Mouse (Mus musculus) ES-CJ7 (cell line): ENCODE measurements around the gene Pwwp2b.
A peak's percentile ranks its signal among the peaks of the same experiment; 100 is the strongest.

Experiments used
- DNase-seq: peaks from one replicate; pipeline ENCODE4 v3.0.0; 2011; ENCODE audit warnings: low read depth, low spot score

Pwwp2b gene

GRCm38 (mm10) chr7:139247881-139248614 is at the start of gene Pwwp2b:
Gene Pwwp2b (plus strand): TSS chr7:139248482.
- peak; percentile 38 for DNase-seq

GRCm38 (mm10) chr7:139200108-139200507 is 48.2 kb upstream of the Pwwp2b start:
- peak; percentile 82 for DNase-seq

- DNase-seq = no peak
Measured at GRCm38 (mm10) chr7:139201209-139201608, 47.1 kb upstream of the Pwwp2b start.

GRCm38 (mm10) chr7:139208023-139208772 is 40.1 kb upstream of the Pwwp2b start:
- peak; percentile 79 for DNase-seq

GRCm38 (mm10) chr7:139208773-139209095 is 39.5 kb upstream of the Pwwp2b start:
- DNase-seq = no peak

GRCm38 (mm10) chr7:139211761-139212160 is 36.5 kb upstream of the Pwwp2b start:
- no peak for DNase-seq

GRCm38 (mm10) chr7:139212754-139213745 is 35.2 kb upstream of the Pwwp2b start, which contains the start of the genes Lrrc27 and Stk32c:
Gene Lrrc27 (plus strand): TSS chr7:139212988.
Gene Stk32c (minus strand): TSS chr7:139213307.
- DNase-seq = peak; percentile 100

- DNase-seq = no peak
Measured at GRCm38 (mm10) chr7:139213751-139214150, 34.5 kb upstream of the Pwwp2b start.

GRCm38 (mm10) chr7:139214160-139214559 is 34.1 kb upstream of the Pwwp2b start:
- DNase-seq = no peak

- DNase-seq = no peak
Measured at GRCm38 (mm10) chr7:139214596-139215340, 33.5 kb upstream of the Pwwp2b start.

GRCm38 (mm10) chr7:139215516-139215915 is 32.8 kb upstream of the Pwwp2b start:
- DNase-seq = no peak

- DNase-seq = no peak
Measured at GRCm38 (mm10) chr7:139215946-139216345, 32.3 kb upstream of the Pwwp2b start.

GRCm38 (mm10) chr7:139216464-139216863 is 31.8 kb upstream of the Pwwp2b start:
- DNase-seq = no peak

GRCm38 (mm10) chr7:139217046-139217445 is 31.2 kb upstream of the Pwwp2b start:
- no peak for DNase-seq

GRCm38 (mm10) chr7:139218641-139219415 is 29.5 kb upstream of the Pwwp2b start:
- DNase-seq = no peak

- no peak for DNase-seq
Measured at GRCm38 (mm10) chr7:139219486-139219885, 28.8 kb upstream of the Pwwp2b start.

- peak; percentile 39 for DNase-seq
Measured at GRCm38 (mm10) chr7:139220303-139220702, 28.0 kb upstream of the Pwwp2b start.

GRCm38 (mm10) chr7:139221072-139221471 is 27.2 kb upstream of the Pwwp2b start:
- no peak for DNase-seq

GRCm38 (mm10) chr7:139221856-139222255 is 26.4 kb upstream of the Pwwp2b start:
- DNase-seq = no peak

- no peak for DNase-seq
Measured at GRCm38 (mm10) chr7:139222341-139222740, 25.9 kb upstream of the Pwwp2b start.
